Mouse (Mus musculus) hindbrain, embryonic 11.5 days (tissue): ENCODE measurements at regions not wholly inside any gene's neighbourhood (a gene's known extent, or its start where the extent isn't known, plus 50 kb on each side); places are given as distances from the start of the nearest gene placed in this dataset.

ENCODE experiments used
- ATAC-seq: fragments of 200-750 bp; cut with Nextera tagmentation; 2 replicates; pipeline ENCODE4 v1.8.0; 2017; ENCODE audit warnings: mild to moderate bottlenecking, moderate TSS enrichment, moderate library complexity; ENCODE audit not compliant: low FRiP score
- DNase-seq: peaks from one replicate; pipeline ENCODE4 v3.0.0-alpha.2; 2015; ENCODE audit warnings: low spot score
- H3K27ac ChIP-seq: fragments of 300-500 bp; sonication (generic); 2 replicates; pipeline ENCODE4 v1.5.1; 2014; ENCODE audit warnings: mild to moderate bottlenecking, low read depth, low read length
- H3K27me3 ChIP-seq: fragments of 300-500 bp; sonication (generic); 2 replicates; pipeline ENCODE4 v1.6.1; 2014; ENCODE audit warnings: mild to moderate bottlenecking, low read length, moderate library complexity, mixed read lengths; ENCODE audit not compliant: control insufficient read depth, insufficient read depth
- H3K36me3 ChIP-seq: fragments of 300-500 bp; sonication (generic); 2 replicates; pipeline ENCODE4 v1.6.1; 2014; ENCODE audit warnings: mild to moderate bottlenecking, low read length, moderate library complexity, mixed read lengths; ENCODE audit not compliant: control insufficient read depth, insufficient read depth
- H3K4me1 ChIP-seq: fragments of 300-500 bp; sonication (generic); replicated peaks from 2 replicates; pipeline ENCODE4 v1.6.1; 2014; ENCODE audit warnings: low read length, mixed read lengths; ENCODE audit not compliant: control insufficient read depth, insufficient read depth
- H3K4me2 ChIP-seq: fragments of 300-500 bp; sonication (generic); replicated peaks from 2 replicates; pipeline ENCODE4 v1.6.1; 2014; ENCODE audit warnings: mild to moderate bottlenecking, low read depth, low read length
- H3K4me3 ChIP-seq: fragments of 300-500 bp; sonication (generic); 2 replicates; pipeline ENCODE4 v1.5.1; 2014; ENCODE audit warnings: low read depth, low read length
- H3K9ac ChIP-seq: fragments of 300-500 bp; sonication (generic); 2 replicates; pipeline ENCODE4 v1.6.1; 2014; ENCODE audit warnings: low read depth, low read length
- H3K9me3 ChIP-seq: fragments of 300-500 bp; sonication (generic); 2 replicates; pipeline ENCODE4 v1.6.1; 2016; ENCODE audit warnings: low read length; ENCODE audit not compliant: control insufficient read depth
- WGBS: fragments of 180-500 bp; shearing (Covaris S2); extraction: QIAGEN DNeasy Blood & Tissue Kit; methylation state at CpG from one replicate; pipeline ENCODE4 v1.1.7; 2014; 5-methylcytosine and 5-hydroxymethylcytosine counted together

DNA sequence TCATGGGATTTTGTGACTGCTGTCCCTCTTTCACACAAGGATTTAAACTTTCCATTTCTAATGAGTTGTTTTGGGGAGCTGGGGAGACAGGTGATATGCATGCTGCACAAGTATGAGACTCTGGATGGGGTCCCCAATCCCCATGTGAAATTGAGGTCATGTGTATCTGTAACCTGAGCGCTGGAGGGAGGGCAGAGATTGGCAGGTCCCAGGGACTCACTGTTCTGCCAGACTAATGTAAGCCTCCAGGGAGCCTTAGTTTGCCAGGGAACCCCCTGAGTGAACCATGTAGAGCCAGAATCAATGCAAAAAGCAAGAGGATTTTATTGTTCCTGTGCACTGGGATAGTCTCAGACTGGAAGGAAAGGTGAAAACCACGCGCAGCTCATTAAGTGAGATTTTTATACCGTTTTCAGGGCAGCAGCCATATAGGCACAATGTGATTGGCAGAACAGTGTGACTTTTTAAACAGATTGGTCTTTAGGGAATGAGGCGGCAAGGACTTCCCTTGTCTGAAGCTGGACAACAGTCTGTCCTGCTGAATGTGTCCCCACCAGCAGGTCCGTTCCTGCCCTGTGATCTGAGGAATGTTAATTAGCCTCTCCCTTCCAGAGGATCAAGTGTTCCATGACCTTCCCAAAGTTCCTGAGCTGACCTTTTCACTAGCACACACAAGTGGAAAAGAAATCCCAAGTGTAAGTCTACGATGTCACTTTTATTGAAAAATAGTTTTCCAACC, 59.9 kb upstream of the Oxgr1 start:
- DNase-seq (no peak), ATAC-seq (no peak)
- Histone ChIP-seq H3K4me2 (no peak overlapping the region), H3K9me3 (no peaks in the 10 kb centered on the region), H3K27ac (no peak overlapping the region), H3K9ac (no peak overlapping the region), H3K27me3 (no peaks in the 10 kb centered on the region), H3K4me1 (no peaks in the 10 kb centered on the region), H3K4me3 (no peak overlapping the region), H3K36me3 (no peaks in the 10 kb centered on the region)
- WGBS: 37% methylated on average over 7 of the region's 7 CpGs

DNA sequence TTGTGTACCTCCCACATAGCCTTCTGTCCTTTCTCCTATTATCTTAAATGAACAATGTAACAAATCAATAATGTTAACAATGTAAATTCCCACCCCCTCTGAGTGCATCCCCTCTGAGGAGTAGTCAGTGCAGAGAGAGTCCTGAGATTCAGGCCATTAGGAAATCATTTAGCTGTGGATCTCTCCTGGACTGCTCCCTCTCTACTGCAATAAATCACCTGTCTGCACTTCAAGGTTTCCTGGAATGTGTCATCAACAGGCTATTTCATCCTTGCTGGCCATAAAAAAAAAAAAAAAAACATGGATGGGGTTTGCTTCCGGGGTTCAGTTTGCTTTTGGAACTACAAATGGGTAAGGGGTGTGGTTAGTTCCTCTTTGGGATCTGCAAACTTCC, 60.5 kb upstream of the Oxgr1 start:
- 50% methylated on average over 1 of the region's 1 CpGs for WGBS
- DNase-seq: no peak
- Histone ChIP-seq H3K27me3 (no peaks in the 10 kb centered on the region), H3K9ac (no peak overlapping the region), H3K36me3 (no peaks in the 10 kb centered on the region), H3K27ac (no peak overlapping the region), H3K4me1 (no peaks in the 10 kb centered on the region), H3K4me2 (no peak overlapping the region), H3K9me3 (no peaks in the 10 kb centered on the region), H3K4me3 (no peak overlapping the region)
- no peak for ATAC-seq

GRCm38 (mm10) chr14:120109846-120110245, 67.6 kb upstream of the Oxgr1 start:
- WGBS: 96% methylated on average over 1 of the region's 1 CpGs
- Histone ChIP-seq H3K27ac (no peak overlapping the region), H3K9me3 (no peaks in the 10 kb centered on the region), H3K4me1 (no peaks in the 10 kb centered on the region), H3K36me3 (no peaks in the 10 kb centered on the region), H3K27me3 (no peaks in the 10 kb centered on the region), H3K9ac (no peak overlapping the region), H3K4me3 (no peak overlapping the region), H3K4me2 (no peak overlapping the region)
- DNase-seq (no peak), ATAC-seq (no peak)

DNA sequence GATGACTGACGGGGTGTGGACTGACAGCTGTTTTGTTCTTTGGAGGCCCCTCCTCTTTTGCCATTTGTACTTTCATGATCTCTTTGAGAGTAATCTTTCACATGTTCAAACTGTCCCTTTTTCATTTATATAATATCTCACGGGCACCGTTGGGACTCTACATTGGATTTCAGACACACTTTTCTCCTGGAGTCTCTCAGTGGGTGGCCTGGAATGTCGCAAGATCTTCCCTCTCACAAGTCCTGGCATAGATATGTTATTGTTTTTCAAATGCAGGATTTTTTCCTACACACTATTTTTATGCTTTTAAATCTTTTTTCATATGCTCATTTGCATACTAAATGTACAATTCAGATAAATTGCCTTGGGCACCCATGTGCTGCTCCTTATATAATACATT, 71.1 kb upstream of the Oxgr1 start:
- Histone ChIP-seq H3K4me1 (no peaks in the 10 kb centered on the region), H3K27me3 (no peaks in the 10 kb centered on the region), H3K27ac (no peak overlapping the region), H3K9ac (no peak overlapping the region), H3K4me2 (no peak overlapping the region), H3K9me3 (no peaks in the 10 kb centered on the region), H3K4me3 (no peak overlapping the region), H3K36me3 (no peaks in the 10 kb centered on the region)
- DNase-seq (no peak), ATAC-seq (no peak)
- WGBS: 84% methylated on average over 4 of the region's 4 CpGs

- Histone ChIP-seq H3K4me2 (no peak overlapping the region), H3K27ac (no peak overlapping the region), H3K9ac (no peak overlapping the region), H3K4me1 (no peaks in the 10 kb centered on the region), H3K9me3 (no peaks in the 10 kb centered on the region), H3K27me3 (no peaks in the 10 kb centered on the region), H3K4me3 (no peak overlapping the region), H3K36me3 (no peaks in the 10 kb centered on the region)
- WGBS: 89% methylated on average over 7 of the region's 7 CpGs
- ATAC-seq (no peak), DNase-seq (no peak)
Observed at GRCm38 (mm10) chr14:120118582-120118981, 76.3 kb upstream of the Oxgr1 start.

DNA sequence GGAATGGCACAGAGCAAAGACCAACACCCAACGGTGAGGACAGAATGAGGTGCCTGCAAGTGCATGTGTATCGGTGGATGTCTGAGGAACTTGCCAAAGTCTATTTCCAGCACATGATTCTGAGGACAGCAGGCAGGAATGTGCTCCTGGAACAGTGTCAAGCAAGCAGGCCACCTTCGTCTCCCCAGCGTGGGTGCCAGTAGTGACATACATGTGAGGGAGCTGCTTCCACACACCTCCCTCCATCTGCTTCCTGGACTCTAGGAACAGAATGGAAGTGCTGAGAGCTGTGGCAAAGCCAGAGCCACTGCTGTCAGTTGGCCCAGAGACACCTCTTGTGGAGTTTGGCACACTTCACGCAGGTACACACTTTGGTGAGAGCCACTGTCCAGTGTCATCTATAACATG, 76.9 kb upstream of the Oxgr1 start:
- WGBS: 93% methylated on average over 5 of the region's 5 CpGs
- Histone ChIP-seq H3K4me3 (no peak overlapping the region), H3K4me2 (no peak overlapping the region), H3K9me3 (no peaks in the 10 kb centered on the region), H3K27me3 (no peaks in the 10 kb centered on the region), H3K4me1 (no peaks in the 10 kb centered on the region), H3K36me3 (no peaks in the 10 kb centered on the region), H3K9ac (no peak overlapping the region), H3K27ac (no peak overlapping the region)
- no peak for ATAC-seq
- DNase-seq: no peak

- ATAC-seq (no peak), DNase-seq (no peak)
- no peaks in the 10 kb centered on the region for H3K4me1 ChIP-seq
- H3K4me2 ChIP-seq: no peak overlapping the region
- no peaks in the 10 kb centered on the region for H3K36me3 ChIP-seq
- no peak overlapping the region for H3K4me3 ChIP-seq
- no peak overlapping the region for H3K9ac ChIP-seq
- H3K9me3 ChIP-seq: no peaks in the 10 kb centered on the region
- no peak overlapping the region for H3K27ac ChIP-seq
- WGBS: 60% methylated on average over 5 of the region's 5 CpGs
- no peaks in the 10 kb centered on the region for H3K27me3 ChIP-seq
Observed at GRCm38 (mm10) chr14:120119506-120119905, 77.3 kb upstream of the Oxgr1 start.

DNA sequence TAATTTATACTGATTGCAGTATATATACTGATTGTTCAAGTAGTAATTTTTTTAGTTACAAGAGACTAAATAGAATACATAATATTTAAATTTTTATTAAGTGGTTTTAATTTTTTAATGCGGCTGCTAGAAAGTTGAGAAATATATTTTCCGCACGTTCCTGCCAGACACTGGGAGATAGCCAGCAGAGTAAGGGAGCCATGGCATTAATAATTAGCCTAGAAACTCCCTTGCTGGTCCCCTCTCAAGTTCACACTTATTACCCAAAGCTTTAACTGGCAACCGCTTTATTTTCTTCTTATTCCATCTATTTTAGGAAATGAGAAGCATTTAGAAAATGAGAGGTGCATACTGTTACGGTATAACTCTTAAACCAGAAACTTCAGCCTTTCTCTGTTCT, 78.0 kb upstream of the Oxgr1 start:
- Histone ChIP-seq H3K4me1 (no peaks in the 10 kb centered on the region), H3K4me3 (no peak overlapping the region), H3K36me3 (no peaks in the 10 kb centered on the region), H3K9me3 (no peaks in the 10 kb centered on the region), H3K4me2 (no peak overlapping the region), H3K9ac (no peak overlapping the region), H3K27ac (no peak overlapping the region), H3K27me3 (no peaks in the 10 kb centered on the region)
- 94% methylated on average over 5 of the region's 5 CpGs for WGBS
- DNase-seq: no peak
- ATAC-seq: no peak

GRCm38 (mm10) chr14:120125315-120125714, 83.1 kb upstream of the Oxgr1 start:
- no peaks in the 10 kb centered on the region for H3K9me3 ChIP-seq
- DNase-seq: no peak
- WGBS: 92% methylated on average over 5 of the region's 5 CpGs
- H3K36me3 ChIP-seq: no peaks in the 10 kb centered on the region
- H3K4me2 ChIP-seq: no peak overlapping the region
- no peak overlapping the region for H3K27ac ChIP-seq
- no peaks in the 10 kb centered on the region for H3K27me3 ChIP-seq
- no peak overlapping the region for H3K9ac ChIP-seq
- H3K4me1 ChIP-seq: no peaks in the 10 kb centered on the region
- no peak overlapping the region for H3K4me3 ChIP-seq
- no peak for ATAC-seq
